Mouse (Mus musculus) cerebellum, adult 2 months (tissue): ENCODE results near the gene Fa2h.

ENCODE experiments used
- CTCF ChIP-seq: fragments of 200-500 bp; IDR thresholded peaks from 2 replicates; pipeline ENCODE4 v1.5.1; 2011; ENCODE audit warnings: low read depth, mild to moderate bottlenecking, control low read depth, low read length, moderate library complexity, borderline replicate concordance; ENCODE audit not compliant: insufficient read depth
- POLR2A ChIP-seq: fragments of 200-500 bp; IDR thresholded peaks from 2 replicates; pipeline ENCODE4 v1.6.1; 2011; ENCODE audit warnings: low read length, control low read depth, borderline replicate concordance; ENCODE audit not compliant: insufficient read depth

- TF ChIP-seq CTCF: no peak
- no peak for TF ChIP-seq POLR2A
Measured at GRCm38 (mm10) chr8:111337890-111338347, 55.7 kb downstream of the Fa2h start, which contains the start of gene Mlkl.
